Mouse (Mus musculus) embryo, embryonic 11.5 days (tissue): ENCODE results near the gene Mex3a.

Source experiments
- DNase-seq: peaks from one replicate; pipeline ENCODE4 v3.0.0-alpha.2; 2012; ENCODE audit warnings: low read depth, low spot score

The Mex3a gene

DNA sequence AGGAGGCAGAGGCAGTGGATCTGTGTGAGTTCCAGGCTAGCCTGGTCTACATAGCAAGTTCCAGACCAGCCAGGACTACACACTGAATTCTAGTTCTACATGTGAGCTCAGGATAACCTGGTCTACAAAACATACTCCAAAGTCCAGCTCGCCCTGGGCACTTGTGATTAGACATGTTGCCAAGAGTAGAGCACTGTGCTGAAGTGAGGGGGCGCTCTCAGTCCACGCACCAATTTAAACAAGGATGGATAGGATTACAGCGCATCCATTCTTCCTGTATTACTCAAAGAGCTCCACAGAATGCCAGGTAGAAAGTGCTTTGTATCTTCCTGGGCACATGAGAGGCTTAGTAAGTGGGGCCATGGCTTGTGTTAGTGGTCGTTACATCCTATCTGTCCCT lies 12.3 kb downstream of the Mex3a start:
- no peak for DNase-seq

DNA sequence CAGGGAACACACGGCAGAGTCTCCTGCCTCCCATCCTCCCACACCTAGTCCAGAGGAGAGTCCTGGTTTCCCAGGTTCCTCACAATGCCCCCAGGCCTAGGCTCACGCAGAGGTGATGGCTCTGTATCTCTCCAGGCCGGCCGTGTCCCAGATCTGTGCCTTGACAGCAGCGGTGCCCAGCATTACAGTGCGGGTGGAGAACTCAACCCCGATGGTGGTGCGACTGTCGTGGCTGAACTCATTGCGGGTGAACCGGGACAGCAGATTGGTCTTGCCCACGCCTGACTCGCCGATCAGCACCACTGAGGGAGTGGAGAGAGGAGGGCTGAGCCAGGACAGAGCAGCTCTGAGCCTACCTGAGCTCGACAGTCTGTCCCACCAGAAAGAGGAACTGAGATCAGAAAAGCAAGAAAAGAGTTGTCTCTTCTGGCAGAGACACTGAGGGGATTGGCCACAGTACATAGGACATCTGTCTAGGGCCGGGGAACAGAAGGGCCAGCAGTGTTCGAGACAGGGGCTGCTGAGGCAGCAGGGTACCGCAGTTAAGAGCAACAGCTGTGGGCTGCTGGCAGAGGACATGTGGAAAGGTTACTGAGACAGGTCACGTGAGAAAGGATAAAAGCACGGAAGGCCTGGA lies 12.9 kb downstream of the Mex3a start:
- no peak for DNase-seq

DNA sequence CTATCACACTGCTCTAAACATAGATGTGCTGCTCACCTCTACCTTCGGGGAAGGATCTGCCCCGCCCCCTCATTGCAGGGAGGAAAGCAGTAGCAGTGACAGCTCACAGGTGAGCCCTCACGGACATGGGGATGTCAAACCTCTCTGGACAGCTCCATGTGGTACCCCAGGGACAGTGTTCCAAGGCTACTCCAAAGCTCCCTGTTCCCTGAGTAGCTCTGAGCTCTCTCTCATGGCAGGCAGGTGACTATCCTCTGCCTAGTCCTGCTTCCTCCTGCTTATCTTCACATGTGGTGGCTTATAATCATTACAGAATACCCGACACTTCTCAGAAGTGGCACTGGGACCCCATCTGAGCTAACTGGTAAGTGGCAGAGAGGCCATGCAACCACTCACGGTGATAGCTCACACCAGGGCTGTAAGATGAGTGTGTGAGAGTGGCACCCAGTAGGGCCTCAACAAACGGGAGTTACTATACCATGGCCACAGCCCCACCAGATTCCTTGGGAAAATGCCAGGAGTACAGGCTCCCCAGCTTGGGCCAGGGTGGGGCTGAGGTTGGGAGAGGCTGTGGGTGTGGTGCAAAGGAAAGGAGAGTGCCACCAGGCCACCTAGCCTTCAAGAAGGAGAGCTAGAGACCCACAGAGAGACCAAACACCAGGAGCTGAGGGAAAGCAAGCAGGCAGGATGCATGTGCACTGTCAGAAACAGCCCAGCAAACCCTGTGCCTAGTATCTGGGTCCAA lies 14.7 kb downstream of the Mex3a start:
- no peak for DNase-seq

DNA sequence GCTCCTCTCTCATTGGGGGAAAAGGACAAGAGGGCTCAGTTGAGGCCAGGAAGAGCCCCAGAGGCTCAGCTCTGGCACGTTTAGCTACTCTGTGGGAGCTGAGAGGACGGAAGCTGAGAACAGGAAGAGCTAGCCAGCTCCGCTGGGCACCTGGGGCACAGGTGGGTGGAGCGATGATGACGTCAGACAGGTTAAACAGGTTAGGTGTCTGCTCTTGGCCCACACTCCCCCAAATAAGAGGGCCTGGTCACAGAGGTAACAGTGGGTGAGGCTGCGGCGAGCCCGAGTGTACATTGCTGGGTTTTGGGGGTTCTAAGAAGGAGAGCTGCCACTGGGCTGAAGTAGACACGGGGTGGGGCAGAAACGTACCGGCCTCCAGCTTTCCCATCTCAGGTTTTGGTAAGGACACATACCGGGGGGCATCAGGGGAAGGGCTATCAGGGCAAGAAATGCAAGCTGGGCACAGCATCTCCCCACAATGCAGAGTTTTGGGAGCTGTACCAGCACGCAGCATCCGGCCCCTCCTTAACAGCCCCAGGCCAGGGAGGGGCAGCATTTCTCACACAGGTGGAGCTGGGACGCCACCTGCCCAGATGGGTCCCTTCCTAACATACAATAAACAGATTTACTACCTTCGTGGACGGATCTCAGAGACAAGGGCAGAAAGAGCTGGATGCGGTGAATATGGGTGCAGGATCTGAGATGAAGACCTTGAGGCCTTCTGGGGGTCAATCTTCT lies 16.2 kb downstream of the Mex3a start, which contains the start of gene Rab25:
Gene Rab25 (minus strand): TSS at position 121 of the 738 bp plus-strand sequence.
- DNase-seq = no peak

DNA sequence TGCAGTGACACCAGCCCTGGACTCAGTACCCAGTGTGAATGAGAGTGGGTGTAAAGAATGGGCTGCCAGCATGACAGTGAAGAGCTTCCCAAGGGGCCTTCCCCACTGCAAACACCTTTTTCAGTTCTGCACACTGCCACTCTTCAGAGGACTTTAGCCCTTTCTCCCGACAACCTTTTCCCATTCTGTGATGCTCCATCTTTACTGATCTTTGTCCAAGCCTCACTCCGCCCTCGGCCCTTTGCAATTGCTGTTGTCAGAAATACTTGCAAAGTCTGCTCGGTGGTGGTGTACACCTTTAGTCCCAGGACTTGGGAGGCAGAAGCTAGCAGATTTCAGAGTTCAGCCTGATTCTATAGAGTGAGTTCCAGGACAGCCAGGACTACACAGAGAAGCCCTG lies 19.4 kb downstream of the Mex3a start:
- no peak for DNase-seq

DNA sequence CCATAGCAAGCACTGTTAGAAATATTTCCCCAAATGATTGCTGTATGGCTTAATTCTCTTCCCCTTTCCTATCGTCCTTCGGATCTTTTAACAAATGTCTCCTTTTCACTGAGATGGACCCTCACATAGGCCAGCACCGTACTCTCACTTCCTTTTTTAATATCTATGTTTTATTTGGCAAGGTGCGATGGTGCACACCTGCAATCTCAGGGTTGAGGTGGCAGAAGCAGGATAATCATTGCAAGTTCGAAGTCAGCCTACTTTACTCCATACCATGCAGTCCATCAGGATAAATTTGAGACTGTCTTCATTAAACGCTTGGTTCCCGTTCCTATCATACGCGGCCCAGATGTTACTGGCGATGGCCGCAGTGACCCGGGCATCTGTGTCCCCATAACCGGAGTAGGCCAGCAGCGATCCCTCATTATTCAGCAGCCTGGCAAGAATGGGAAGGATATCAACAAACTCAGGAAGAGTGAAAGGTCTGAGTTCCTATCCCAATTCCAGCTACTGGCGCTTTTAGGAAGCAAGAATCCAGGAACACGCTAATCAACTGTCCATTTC lies 20.0 kb downstream of the Mex3a start:
- no peak for DNase-seq

DNA sequence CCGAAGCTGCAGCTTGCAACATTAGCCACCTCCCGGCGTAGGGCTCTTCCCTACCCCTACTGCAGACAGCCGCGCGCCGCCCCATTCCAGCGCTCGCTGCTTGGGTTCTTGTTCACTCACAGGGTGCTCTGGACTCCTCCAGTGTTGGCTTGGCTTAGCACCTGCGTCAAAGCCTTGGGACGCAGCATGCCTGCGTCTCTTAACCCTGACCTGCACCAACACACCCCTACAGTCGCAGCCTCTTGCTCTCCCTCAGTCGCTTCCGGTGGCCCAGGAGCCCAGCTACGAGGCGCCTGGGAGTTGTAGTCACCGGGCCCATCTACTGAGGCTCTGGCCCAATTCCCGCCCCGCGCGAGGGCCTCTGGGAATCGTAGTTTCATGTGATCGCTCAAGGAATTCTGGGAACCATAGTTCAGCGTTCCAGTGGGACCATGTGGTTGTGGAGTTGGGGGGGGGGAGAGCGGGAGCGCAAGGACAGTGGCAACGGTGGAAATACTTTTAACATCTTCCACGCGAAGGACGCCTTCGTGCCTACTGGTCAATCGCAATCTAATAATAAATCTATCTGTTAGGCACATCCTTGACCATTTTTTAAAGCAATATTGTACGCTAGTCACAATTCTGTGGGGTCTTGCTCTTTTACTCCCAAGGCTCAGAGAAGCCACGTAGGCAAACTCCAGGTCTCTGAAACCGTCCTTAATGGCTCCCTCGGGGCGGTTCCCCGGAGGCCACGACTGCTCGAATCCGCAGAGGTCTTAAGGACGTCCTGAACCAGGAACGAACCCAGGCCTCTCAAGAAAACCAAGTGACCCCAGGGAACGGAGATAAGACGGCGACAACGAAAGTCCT lies 20.7 kb downstream of the Mex3a start, which contains the start of gene Lamtor2:
Gene Lamtor2 (minus strand): TSS at position 399 of the 849 bp plus-strand sequence.
- DNase-seq = peak; percentile 98

DNA sequence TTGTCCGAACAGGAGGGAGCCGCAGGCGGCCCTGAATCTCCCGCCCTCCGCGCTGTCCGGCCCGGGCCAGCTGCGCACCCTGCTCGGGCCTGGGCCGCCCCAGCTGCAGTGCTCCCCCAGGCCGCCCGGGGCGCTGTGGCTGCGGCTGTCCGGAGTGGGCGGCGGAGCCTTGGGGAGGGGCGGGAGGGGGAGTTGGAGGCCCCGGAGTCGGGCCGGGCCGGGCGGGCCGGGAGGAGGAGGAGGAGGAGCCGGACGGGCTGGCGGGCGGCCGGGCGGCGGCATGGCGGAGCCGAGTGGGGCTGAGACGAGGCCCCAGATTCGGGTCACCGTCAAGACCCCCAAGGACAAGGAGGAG lies 21.3 kb downstream of the Mex3a start, which contains the start of gene Ubqln4:
Gene Ubqln4 (plus strand): TSS at position 234 of the 355 bp plus-strand sequence.
- peak; percentile 88 for DNase-seq

DNA sequence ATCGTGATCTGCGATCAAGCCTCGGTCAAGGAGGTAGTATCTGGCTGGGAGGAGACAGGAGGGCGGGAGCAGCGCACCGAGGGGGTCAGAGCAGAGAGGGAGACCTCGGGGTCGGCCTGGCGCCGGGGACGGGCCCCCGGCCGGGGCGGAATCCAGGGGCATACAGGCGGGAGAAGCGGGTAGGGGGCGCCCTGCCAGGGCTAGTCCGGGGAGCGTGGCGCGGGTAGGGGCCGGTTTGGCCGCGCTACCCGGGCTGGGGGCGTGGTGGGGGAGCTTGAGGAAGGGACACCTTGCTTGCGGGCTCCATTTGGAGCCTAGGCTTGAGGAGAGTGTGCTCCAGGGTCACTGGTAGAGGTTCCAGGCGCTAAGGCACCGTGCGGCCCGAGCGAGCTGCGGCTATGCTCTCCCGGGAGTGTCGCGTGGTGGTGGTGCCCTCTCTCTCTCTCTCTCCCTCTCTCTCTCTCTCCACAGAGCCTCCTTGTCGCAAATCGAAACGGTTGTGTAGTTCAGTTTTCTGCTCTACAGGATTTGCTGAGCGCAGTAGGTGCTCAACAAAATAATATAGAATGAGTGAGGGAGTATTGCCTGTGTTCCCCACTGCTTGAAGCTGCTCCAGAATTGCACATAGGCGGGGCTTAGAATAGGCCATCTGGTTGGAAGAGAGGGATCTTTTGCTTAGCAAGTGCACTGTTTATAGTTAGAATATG lies 21.8 kb downstream of the Mex3a start:
- peak; percentile 36 for DNase-seq

DNA sequence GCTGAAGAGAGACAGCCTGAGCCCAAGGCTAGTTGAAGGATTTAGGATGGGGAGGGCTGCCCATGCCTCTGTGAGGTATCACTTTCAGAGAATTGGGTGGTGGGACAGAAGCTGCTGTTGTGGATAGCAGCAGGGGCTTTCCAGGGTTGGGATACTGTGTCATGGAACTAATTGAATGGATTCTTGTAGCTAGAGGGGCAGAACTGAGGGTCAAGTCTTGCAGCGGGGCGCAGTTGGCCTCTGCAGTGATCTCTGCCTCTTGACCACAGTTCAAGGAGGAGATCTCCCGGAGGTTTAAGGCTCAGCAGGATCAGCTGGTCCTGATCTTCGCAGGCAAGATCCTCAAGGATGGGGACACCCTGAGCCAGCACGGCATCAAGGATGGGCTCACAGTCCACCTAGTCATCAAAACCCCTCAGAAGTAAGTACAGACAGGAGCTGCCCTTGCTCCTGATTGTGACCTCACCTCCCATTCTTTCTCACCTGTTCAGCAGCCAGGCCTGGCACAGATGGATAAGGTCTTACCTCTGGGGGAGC lies 22.9 kb downstream of the Mex3a start:
- no peak for DNase-seq

DNA sequence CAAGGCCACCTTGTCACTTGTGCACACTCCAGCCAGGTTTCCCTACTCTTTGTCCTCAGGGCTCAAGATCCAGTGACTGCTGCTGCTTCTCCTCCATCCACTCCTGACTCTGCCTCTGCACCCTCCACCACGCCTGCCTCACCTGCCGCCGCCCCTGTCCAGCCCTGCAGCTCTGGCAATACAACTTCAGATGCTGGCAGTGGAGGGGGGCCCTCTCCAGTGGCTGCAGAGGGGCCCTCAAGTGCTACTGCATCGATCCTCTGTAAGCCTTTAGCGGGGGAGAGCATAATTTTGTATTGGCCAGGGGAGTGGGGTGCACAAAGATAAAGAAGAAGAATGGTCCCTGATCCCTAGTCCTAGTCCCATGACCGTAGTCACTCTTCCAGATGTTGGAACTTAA lies 23.5 kb downstream of the Mex3a start:
- DNase-seq = no peak

DNA sequence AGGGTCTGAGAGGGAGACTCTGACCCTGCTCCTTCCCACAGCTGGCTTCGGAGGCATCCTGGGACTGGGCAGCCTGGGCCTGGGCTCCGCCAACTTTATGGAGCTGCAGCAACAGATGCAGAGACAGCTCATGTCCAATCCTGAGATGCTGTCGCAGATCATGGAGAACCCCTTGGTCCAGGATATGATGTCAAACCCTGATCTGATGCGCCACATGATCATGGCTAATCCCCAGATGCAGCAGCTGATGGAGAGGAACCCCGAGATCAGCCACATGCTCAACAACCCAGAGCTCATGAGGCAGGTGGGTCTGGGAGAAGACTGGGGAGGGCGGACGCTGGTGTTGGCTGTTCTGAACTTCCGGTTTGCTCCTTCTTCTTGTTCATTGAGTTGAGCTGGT lies 24.4 kb downstream of the Mex3a start:
- DNase-seq = no peak

DNA sequence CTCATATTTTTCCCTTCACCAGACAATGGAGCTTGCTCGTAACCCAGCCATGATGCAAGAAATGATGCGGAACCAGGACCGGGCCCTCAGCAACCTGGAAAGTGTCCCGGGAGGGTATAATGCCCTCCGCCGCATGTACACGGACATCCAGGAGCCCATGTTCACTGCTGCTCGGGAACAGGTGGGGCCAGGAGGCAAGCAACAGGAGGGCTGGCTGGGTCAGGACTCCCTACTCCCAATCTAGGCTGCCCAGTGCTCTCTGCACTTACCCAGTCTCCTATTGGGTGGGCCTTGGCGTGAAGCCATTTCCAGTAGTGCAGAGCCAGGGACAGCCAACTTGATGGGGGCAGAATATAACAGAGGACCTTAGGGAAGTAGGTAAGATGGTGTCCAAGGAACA lies 27.4 kb downstream of the Mex3a start:
- DNase-seq = no peak

DNA sequence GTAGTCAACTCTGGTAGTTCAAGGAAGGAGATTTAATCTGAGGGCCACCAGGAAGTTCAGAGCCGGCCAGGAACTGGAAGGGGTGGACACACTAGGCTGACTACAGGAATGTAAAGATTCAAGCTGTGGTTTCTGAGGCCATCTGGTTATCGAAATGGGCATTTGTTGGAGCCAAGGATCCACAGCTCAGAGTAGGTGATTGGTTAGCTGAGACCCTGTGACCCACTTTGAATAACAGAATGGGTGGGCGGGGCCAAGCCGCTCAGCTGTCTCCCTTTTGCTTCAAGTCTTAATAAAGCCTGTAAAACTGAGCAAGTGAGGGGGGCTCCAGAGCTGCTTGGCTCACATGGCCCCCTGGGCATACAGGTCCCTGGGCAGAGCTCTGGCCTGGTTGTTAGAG lies 29.8 kb downstream of the Mex3a start:
- no peak for DNase-seq

DNA sequence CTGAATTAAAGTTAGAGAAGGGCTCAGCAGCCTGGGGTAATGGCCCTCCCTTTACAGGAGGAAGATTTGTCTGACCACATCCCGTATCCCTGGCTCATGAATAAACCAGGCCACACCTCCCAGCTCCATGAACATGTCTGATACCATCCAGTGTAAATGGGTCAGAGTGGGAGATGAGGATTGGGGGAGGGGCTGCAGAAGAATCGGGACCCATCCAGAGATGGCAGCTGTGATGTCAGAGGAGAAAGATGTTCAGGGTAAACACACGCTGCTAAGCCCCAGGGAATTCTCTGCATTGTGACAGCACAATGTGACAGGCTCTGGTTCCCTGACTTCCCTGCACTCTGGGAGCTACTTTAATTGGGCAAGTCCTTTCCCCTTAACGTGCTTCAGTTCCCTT lies 31.2 kb downstream of the Mex3a start:
- DNase-seq = no peak

DNA sequence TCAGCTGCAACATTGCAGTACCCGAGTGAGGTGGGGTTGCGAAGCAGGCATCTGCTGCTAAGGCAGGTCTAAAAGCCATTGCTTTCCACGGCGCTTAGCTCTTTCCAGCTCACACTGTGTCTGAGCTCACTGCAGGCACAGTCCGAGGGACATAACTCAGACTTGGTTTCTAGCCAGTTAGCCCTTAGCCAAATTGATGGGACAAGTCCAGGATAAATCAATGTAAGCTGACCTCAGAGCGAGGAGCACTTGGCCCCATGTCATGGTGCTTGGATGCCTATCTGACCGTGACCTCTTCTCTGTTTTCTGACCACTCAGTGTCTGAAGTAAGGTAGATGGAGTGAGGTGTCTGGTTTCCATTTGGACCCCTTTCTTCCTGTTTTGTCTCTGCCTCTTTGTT lies 31.8 kb downstream of the Mex3a start:
- DNase-seq = no peak

DNA sequence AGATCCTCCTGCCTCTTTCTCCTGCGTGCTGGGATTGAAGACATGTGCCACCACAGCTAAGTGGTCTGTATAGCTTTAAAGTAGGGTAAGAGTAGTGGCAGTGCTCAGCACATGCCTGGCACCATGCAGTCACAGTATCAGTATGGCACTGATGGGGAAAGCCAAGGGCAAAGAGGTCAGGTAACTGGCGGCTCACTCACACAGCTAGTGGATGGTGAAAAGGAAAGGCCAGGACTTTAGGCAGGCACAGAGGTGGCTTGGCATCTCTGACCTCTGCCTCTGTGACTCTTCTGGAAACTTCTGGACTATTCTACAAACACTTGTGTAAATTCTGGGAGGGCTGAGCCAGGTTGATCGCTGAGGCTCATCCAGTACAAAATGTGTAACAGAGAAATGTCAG lies 33.9 kb downstream of the Mex3a start:
- DNase-seq = no peak

DNA sequence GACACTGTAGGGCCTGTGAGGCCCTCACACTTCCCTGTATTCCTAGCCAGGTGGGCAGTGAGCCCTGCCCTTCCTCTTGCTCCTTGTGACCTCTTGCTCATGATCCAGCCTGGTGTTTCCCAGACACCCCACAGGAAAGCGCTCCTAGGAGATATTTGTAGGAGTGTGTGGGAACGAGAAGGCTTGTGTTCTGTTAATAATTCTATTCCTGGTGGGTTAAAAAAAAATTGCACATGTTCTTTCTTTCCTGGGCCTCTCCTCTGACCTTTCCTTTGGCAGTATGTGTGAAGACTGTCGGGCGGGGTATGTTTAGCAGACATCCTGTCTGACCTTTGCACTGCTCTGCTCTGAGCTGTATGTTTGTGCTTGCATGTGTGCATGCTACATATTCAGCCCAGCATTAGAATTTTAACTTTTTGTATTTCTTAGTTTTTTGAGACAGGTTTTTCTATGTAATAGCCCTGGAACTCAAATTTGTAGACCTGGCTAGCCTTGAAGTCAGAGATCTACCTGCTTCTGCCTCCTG lies 34.4 kb downstream of the Mex3a start:
- no peak for DNase-seq

DNA sequence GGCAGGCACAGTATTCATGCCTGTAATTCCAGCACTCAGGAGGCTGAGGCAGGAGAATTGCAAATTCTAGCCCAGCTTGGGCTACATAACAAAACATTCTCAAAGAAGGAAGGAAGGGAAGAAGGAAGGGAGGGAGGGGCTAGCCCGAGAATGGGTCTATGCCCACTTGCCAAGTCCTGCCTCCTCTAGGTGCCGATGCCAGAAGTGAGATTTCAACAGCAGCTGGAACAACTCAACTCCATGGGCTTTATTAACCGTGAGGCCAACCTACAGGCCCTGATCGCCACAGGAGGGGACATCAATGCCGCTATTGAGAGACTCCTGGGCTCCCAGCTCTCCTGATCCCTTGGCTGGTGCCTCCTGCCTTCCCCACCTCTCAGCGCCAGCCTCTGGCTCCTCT lies 35.7 kb downstream of the Mex3a start:
- DNase-seq = no peak

DNA sequence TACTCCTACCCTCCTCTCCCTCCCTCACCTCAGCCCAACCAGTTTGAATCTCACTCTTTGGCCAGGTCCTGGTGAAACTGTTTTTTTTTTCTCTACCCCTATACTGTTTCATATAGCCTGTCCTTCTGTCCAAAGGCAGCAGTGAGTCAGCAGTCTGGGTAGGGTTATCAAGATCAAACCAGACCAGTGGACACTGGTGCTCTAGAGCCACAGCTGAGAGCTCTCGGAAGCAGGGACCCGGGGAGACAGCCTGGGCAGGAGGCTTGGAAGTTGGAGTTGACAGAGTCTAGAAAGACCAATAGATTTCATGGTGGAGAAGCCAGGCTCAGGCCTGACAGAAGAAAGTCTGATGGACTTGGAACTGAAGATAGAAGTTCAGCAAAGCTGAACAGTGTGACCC lies 36.4 kb downstream of the Mex3a start:
- DNase-seq = no peak
